Mouse (Mus musculus) urinary bladder, adult 2 months (tissue): ENCODE measurements around the gene Alkbh6. TPM values are rescaled to one million over a fixed set of nuclear protein-coding genes. Genes with fewer than 3 reads are reported as not detected.

Experiments used
- polyA plus RNA-seq: library from polyadenylated mRNA; depleted of rRNA; stranded (reverse); fragments of >200 nt; gene quantifications from 2 replicates; pipeline ENCODE4 v1.2.3, GENCODE M21; 2012; rRNA removed

Gene Alkbh6
- polyA plus RNA-seq, 1 experiment = 80.2 TPM

Other genes starting within 250 kb of the Alkbh6 start
- 1.3 and 1.9 TPM in 2 replicates for gene Zfp82, start 235.8 kb upstream of the Alkbh6 start, polyA plus RNA-seq
- gene Gm26920, start 218.3 kb upstream of the Alkbh6 start, polyA plus RNA-seq = 0.15 and 0.17 TPM in 2 replicates
- 3.6 and 4.7 TPM in 2 replicates for gene Zfp566, start 218.2 kb upstream of the Alkbh6 start, polyA plus RNA-seq
- 39.0 and 39.6 TPM in 2 replicates for gene Zfp260, start 213.9 kb upstream of the Alkbh6 start, polyA plus RNA-seq
- gene Zfp382, start 186.8 kb upstream of the Alkbh6 start, polyA plus RNA-seq = 2.6 and 3.0 TPM in 2 replicates
- 49.8 and 50.1 TPM in 2 replicates for gene Zfp146, start 139.0 kb upstream of the Alkbh6 start, polyA plus RNA-seq
- 16.9 and 19.4 TPM in 2 replicates for gene Cox7a1, start 124.6 kb upstream of the Alkbh6 start, polyA plus RNA-seq
- gene Capns1, start 109.9 kb upstream of the Alkbh6 start, polyA plus RNA-seq = 449 and 545 TPM in 2 replicates
- 107 and 140 TPM in 2 replicates for gene Polr2i, start 76.8 kb upstream of the Alkbh6 start, polyA plus RNA-seq
- gene Tbcb, start 76.4 kb upstream of the Alkbh6 start, polyA plus RNA-seq = 84.3 and 84.5 TPM in 2 replicates
- gene Ovol3, start 73.0 kb upstream of the Alkbh6 start, polyA plus RNA-seq = 0.31 TPM in 1 of 2 replicates, not detected in the other
- 0.18 and 0.36 TPM in 2 replicates for gene Thap8, start 28.6 kb upstream of the Alkbh6 start, polyA plus RNA-seq
- 10.2 and 11.4 TPM in 2 replicates for gene Wdr62, start 28.3 kb upstream of the Alkbh6 start, polyA plus RNA-seq
- gene Clip3, start 17.0 kb upstream of the Alkbh6 start, polyA plus RNA-seq = 23.7 and 47.9 TPM in 2 replicates
- gene Syne4, start 6.1 kb downstream of the Alkbh6 start, polyA plus RNA-seq = 5.4 and 9.1 TPM in 2 replicates
- 0.57 and 0.72 TPM in 2 replicates for gene E130208F15Rik, start 13.0 kb downstream of the Alkbh6 start, polyA plus RNA-seq
- gene Sdhaf1, start 15.2 kb downstream of the Alkbh6 start, polyA plus RNA-seq = 12.8 and 15.4 TPM in 2 replicates
- gene Lrfn3, start 54.1 kb downstream of the Alkbh6 start, polyA plus RNA-seq = 7.9 and 11.9 TPM in 2 replicates
- 85.1 and 117 TPM in 2 replicates for gene Tyrobp, start 105.0 kb downstream of the Alkbh6 start, polyA plus RNA-seq
- 3.3 and 3.8 TPM in 2 replicates for gene Hcst, start 111.1 kb downstream of the Alkbh6 start, polyA plus RNA-seq
- gene Nfkbid, start 113.0 kb downstream of the Alkbh6 start, polyA plus RNA-seq = 1.8 and 2.0 TPM in 2 replicates
- 4.2 and 4.5 TPM in 2 replicates for gene Aplp1, start 136.8 kb downstream of the Alkbh6 start, polyA plus RNA-seq
- not detected in 2 replicates for gene Kirrel2, start 149.0 kb downstream of the Alkbh6 start, polyA plus RNA-seq
- gene Nphs1, start 149.6 kb downstream of the Alkbh6 start, polyA plus RNA-seq = not detected in 2 replicates
- gene Prodh2, start 184.9 kb downstream of the Alkbh6 start, polyA plus RNA-seq = not detected in 2 replicates
- gene Arhgap33, start 226.3 kb downstream of the Alkbh6 start, polyA plus RNA-seq = 6.9 and 7.7 TPM in 2 replicates
- 342 and 444 TPM in 2 replicates for gene Hspb6, start 243.5 kb downstream of the Alkbh6 start, polyA plus RNA-seq
- gene Proser3, start 243.6 kb downstream of the Alkbh6 start, polyA plus RNA-seq = 11.0 and 12.0 TPM in 2 replicates